In the genomic region with DNA sequence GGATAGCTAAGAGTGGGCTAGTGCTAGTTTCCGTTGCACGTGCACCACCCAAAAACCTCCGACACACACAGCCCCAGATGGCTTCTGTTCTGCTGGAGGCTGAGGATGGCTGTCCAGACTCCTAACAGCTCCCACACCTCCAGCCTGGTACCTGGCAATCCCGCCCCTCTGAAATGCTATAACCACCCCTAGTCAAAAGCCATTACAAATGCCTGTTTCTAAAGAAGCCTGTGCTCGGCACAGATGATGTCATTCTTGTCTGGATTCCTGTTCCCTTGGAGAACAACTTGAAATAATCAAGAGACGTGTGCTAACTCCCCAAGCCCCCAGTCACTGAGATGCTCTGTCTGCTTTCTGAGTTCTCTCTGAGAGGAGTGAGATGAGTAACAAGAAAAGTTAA, we compare ENCODE assay signal across 11 mouse cellular contexts.
A peak's percentile ranks its signal among the peaks of the same experiment; 100 is the strongest.
DNase-seq lines count a peak whose midpoint lies in the region; ATAC-seq lines count a peak whose summit lies in the region.
"Had no signal": no experiment of that assay in that cellular context is flagged by ENCODE, and none has a peak within 500 bp of the region (broad histone marks: within the 10 kb centered on the region; RNA-seq: fewer than 3 reads in every experiment).

No protein-coding gene starts in this region.

- DNase-seq in forebrain, embryonic 11.5 days (ENCODE audit: low spot score), result no peak
- no peak for DNase-seq in lung, postnatal 4 days
- DNase-seq in layer of hippocampus, adult 11-12 months (ENCODE audit: low spot score), result no peak
- DNase-seq: liver, postnatal 0 days had no signal

- no peaks in the 10 kb centered on the region for H3K36me3 ChIP-seq in forebrain, embryonic 15.5 days
- H3K36me3 ChIP-seq in forebrain, embryonic 11.5 days (ENCODE audit: control insufficient read depth, insufficient read depth, low read length), result no peaks in the 10 kb centered on the region
- no peaks in the 10 kb centered on the region for H3K36me3 ChIP-seq in lung, embryonic 16.5 days (ENCODE audit: control insufficient read depth, insufficient read depth, low read length)
- H3K36me3 ChIP-seq in heart, embryonic 15.5 days, result no peaks in the 10 kb centered on the region
- no peaks in the 10 kb centered on the region for H3K36me3 ChIP-seq in stomach, embryonic 15.5 days
- H3K36me3 ChIP-seq in neural tube, embryonic 15.5 days, result no peaks in the 10 kb centered on the region

- no peak overlapping the region for H3K4me2 ChIP-seq in forebrain, embryonic 15.5 days (replicated peaks)
- H3K4me2 ChIP-seq in forebrain, embryonic 11.5 days (ENCODE audit: low read depth, low read length, severe bottlenecking), result no peak overlapping the region
- H3K4me2 ChIP-seq in lung, embryonic 16.5 days (ENCODE audit: low read depth, low read length), result no peak overlapping the region
- no peak overlapping the region for H3K4me2 ChIP-seq in heart, embryonic 15.5 days
- H3K4me2 ChIP-seq in stomach, embryonic 15.5 days, result no peak overlapping the region
- H3K4me2 ChIP-seq in neural tube, embryonic 15.5 days, result no peak overlapping the region
- H3K4me2 ChIP-seq: hindbrain, embryonic 14.5 days had no signal

- no peaks in the 10 kb centered on the region for H3K9me3 ChIP-seq in forebrain, embryonic 15.5 days
- no peaks in the 10 kb centered on the region for H3K9me3 ChIP-seq in forebrain, embryonic 11.5 days (ENCODE audit: control insufficient read depth, low read length)
- H3K9me3 ChIP-seq in lung, embryonic 16.5 days (ENCODE audit: control insufficient read depth, low read length), result no peaks in the 10 kb centered on the region
- H3K9me3 ChIP-seq in heart, embryonic 15.5 days (replicated peaks), result no peaks in the 10 kb centered on the region
- H3K9me3 ChIP-seq in stomach, embryonic 15.5 days, result no peaks in the 10 kb centered on the region
- H3K9me3 ChIP-seq in neural tube, embryonic 15.5 days (replicated peaks), result no peaks in the 10 kb centered on the region

- no peak overlapping the region for H3K4me3 ChIP-seq in forebrain, embryonic 15.5 days
- no peak overlapping the region for H3K4me3 ChIP-seq in forebrain, embryonic 11.5 days (ENCODE audit: low read depth, low read length)
- no peak overlapping the region for H3K4me3 ChIP-seq in lung, embryonic 16.5 days (ENCODE audit: low read length)
- H3K4me3 ChIP-seq in heart, embryonic 15.5 days, result no peak overlapping the region
- H3K4me3 ChIP-seq in stomach, embryonic 15.5 days (replicated peaks), result no peak overlapping the region
- no peak overlapping the region for H3K4me3 ChIP-seq in neural tube, embryonic 15.5 days (replicated peaks)
- H3K4me3 ChIP-seq: myocyte had no signal

- H3K27me3 ChIP-seq in forebrain, embryonic 15.5 days, result no peaks in the 10 kb centered on the region
- no peaks in the 10 kb centered on the region for H3K27me3 ChIP-seq in forebrain, embryonic 11.5 days (ENCODE audit: control insufficient read depth, insufficient read depth, low read length)
- H3K27me3 ChIP-seq in lung, embryonic 16.5 days (ENCODE audit: control insufficient read depth, insufficient read depth, low read depth, low read length), result no peaks in the 10 kb centered on the region
- no peaks in the 10 kb centered on the region for H3K27me3 ChIP-seq in heart, embryonic 15.5 days
- H3K27me3 ChIP-seq in stomach, embryonic 15.5 days (replicated peaks), result no peaks in the 10 kb centered on the region
- no peaks in the 10 kb centered on the region for H3K27me3 ChIP-seq in neural tube, embryonic 15.5 days (replicated peaks)

- peak; percentile 82 for ATAC-seq in forebrain, embryonic 15.5 days (replicated peaks)
- no peak for ATAC-seq in forebrain, embryonic 11.5 days (replicated peaks; ENCODE audit: low FRiP score)
- ATAC-seq in lung, embryonic 16.5 days (ENCODE audit: low read depth), result 0 out of 2 replicates have a peak, but pooled peaks have one; percentile 15
- ATAC-seq in heart, embryonic 15.5 days (replicated peaks; ENCODE audit: insufficient number of reproducible peaks, insufficient read depth, low FRiP score, low read depth), result 0 out of 2 replicates have a peak, but pooled peaks have one; percentile 18
- no peak; the same call in 1 of the 2 replicates for ATAC-seq in stomach, embryonic 15.5 days (ENCODE audit: insufficient read depth, low FRiP score, low read depth)
- ATAC-seq in neural tube, embryonic 15.5 days (ENCODE audit: low FRiP score), result no peak
- ATAC-seq: liver, postnatal 0 days had no signal

- peaks cover 23% of the 10 kb centered on the region for H3K4me1 ChIP-seq in forebrain, embryonic 15.5 days
- no peaks in the 10 kb centered on the region for H3K4me1 ChIP-seq in forebrain, embryonic 11.5 days (replicated peaks; ENCODE audit: control insufficient read depth, insufficient read depth, low read length)
- peaks cover 13% of the 10 kb centered on the region for H3K4me1 ChIP-seq in lung, embryonic 16.5 days (replicated peaks; ENCODE audit: control insufficient read depth, insufficient read depth, low read length)
- H3K4me1 ChIP-seq in heart, embryonic 15.5 days (replicated peaks), result peaks cover 29% of the 10 kb centered on the region
- H3K4me1 ChIP-seq in stomach, embryonic 15.5 days, result peaks cover 3% of the 10 kb centered on the region; the same call in 1 of the 2 replicates
- peaks cover 8% of the 10 kb centered on the region; the same call in 1 of the 2 replicates for H3K4me1 ChIP-seq in neural tube, embryonic 15.5 days

- WGBS in forebrain, embryonic 15.5 days, result 34% methylated on average over 6 of the region's 6 CpGs
- WGBS in forebrain, embryonic 11.5 days, result 71% methylated on average over 6 of the region's 6 CpGs
- 56% methylated on average over 6 of the region's 6 CpGs for WGBS in lung, embryonic 16.5 days
- WGBS in heart, embryonic 15.5 days, result 43% methylated on average over 6 of the region's 6 CpGs
- WGBS in stomach, embryonic 15.5 days, result 48% methylated on average over 6 of the region's 6 CpGs
- 64% methylated on average over 6 of the region's 6 CpGs for WGBS in neural tube, embryonic 15.5 days

- peak overlapping the region; percentile 64 for H3K27ac ChIP-seq in forebrain, embryonic 15.5 days (replicated peaks)
- no peak overlapping the region for H3K27ac ChIP-seq in forebrain, embryonic 11.5 days (ENCODE audit: low read depth, low read length)
- H3K27ac ChIP-seq in lung, embryonic 16.5 days (ENCODE audit: low read length), result no peak overlapping the region
- peak overlapping the region; percentile 73 for H3K27ac ChIP-seq in heart, embryonic 15.5 days
- peak overlapping the region; percentile 21; the same call in 1 of the 2 replicates for H3K27ac ChIP-seq in stomach, embryonic 15.5 days
- H3K27ac ChIP-seq in neural tube, embryonic 15.5 days (replicated peaks), result no peak overlapping the region
- H3K27ac ChIP-seq: hindbrain, embryonic 14.5 days had no signal

- no peak overlapping the region for H3K9ac ChIP-seq in forebrain, embryonic 15.5 days (replicated peaks)
- H3K9ac ChIP-seq in forebrain, embryonic 11.5 days (ENCODE audit: low read length), result no peak overlapping the region
- no peak overlapping the region for H3K9ac ChIP-seq in lung, embryonic 16.5 days (ENCODE audit: low read length)
- no peak overlapping the region for H3K9ac ChIP-seq in heart, embryonic 15.5 days
- H3K9ac ChIP-seq in stomach, embryonic 15.5 days, result no peak overlapping the region
- no peak overlapping the region for H3K9ac ChIP-seq in neural tube, embryonic 15.5 days (replicated peaks)
- H3K9ac ChIP-seq: hindbrain, embryonic 14.5 days; liver, postnatal 0 days had no signal

Comparison
In these comparisons a context has a peak if more than half of its experiments do, and no peak if none do; other contexts are left out.
1. ATAC-seq: peak in forebrain, embryonic 15.5 days (single experiment), lung, embryonic 16.5 days (single experiment) and heart, embryonic 15.5 days (single experiment); none in forebrain, embryonic 11.5 days (single experiment), stomach, embryonic 15.5 days (single experiment) and neural tube, embryonic 15.5 days (single experiment).
2. H3K27ac ChIP-seq: peak in forebrain, embryonic 15.5 days (single experiment), heart, embryonic 15.5 days (single experiment) and stomach, embryonic 15.5 days (single experiment); none in forebrain, embryonic 11.5 days (single experiment), lung, embryonic 16.5 days (single experiment) and neural tube, embryonic 15.5 days (single experiment).